Mouse (Mus musculus): ENCODE results near the gene Gde1. TPM values are rescaled to one million over a fixed set of nuclear protein-coding genes. Genes with fewer than 3 reads are reported as not detected.

Gene Gde1
- total RNA-seq, 2 experiments from 2014 or later = 276 to 281 TPM

DNA sequence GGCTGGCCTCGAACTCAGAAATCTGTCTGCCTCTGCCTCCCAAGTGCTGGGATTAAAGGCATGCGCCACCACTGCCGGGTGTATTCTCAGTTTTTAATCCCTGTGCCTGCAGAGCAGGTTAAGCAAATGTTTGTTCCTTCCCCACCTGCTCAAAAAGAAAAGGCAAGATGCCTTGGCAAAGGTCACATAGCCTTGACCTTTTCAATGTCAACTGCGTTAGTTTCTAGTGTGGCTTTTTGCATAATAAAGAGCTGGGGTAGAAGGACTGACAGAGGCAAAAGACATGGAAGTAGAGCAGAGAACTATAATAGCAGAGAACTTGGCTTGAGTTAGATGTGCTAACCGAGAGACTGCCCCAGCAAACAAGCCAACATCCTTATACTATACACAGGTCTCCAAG is 5.2 kb upstream of the Gde1 start:
- no peak for DNase-seq (ENCODE audit: extremely low spot score in 1 of 2, low spot score in 2 of 2)
- intact Hi-C loops (cut with DNase I) = no loop called here

DNA sequence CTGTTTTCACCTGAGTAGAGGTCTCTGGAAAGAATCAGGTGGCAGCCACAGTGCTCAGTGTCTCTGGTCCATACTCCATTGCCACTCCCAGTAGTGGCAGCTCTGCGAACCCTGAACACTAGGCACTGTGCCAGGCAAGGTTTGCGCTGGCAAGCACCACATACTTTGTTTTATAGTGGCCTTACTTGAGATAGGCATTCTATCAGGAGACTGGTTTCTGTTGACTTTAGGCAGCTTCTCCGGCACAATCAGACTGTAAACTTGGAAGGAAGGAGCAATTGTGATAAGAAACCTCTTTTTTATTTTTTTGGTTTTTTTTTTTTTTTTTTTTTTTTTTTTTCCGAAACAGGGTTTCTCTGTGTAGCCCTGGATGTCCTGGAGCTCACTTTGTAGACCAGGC is 2.4 kb upstream of the Gde1 start:
- DNase-seq (ENCODE audit: extremely low spot score in 1 of 2, low spot score in 2 of 2) = peak in 1 of 2 experiments; percentile 41
- intact Hi-C loops (cut with DNase I) = no loop called here

DNA sequence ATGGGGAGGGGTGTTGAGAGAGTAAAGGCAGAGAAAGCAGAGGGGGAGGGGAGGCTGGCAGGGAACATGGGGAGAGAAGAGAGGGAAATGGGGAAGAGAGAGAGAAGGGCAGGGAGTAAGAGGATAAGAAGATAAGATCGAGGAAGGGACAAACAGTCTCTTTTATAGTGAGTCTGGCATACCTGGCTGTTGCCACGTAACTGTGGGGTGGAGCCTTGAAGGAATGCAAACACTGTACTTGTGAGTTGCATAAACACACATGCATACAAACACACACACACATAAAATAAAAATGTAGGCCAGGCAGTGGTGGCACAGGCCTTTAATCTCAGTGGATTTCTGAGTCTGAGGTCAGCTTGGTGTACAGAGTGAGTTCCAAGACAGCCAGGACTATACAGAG is 1.6 kb upstream of the Gde1 start:
- intact Hi-C loops (cut with DNase I) = no loop called here
- DNase-seq (ENCODE audit: extremely low spot score in 1 of 2, low spot score in 2 of 2) = no peak

GRCm38 (mm10) chr7:118706488-118706887 is 910 bp upstream of the Gde1 start:
- intact Hi-C loops (cut with DNase I) = no loop called here
- DNase-seq (ENCODE audit: extremely low spot score in 1 of 2, low spot score in 2 of 2) = no peak

DNA sequence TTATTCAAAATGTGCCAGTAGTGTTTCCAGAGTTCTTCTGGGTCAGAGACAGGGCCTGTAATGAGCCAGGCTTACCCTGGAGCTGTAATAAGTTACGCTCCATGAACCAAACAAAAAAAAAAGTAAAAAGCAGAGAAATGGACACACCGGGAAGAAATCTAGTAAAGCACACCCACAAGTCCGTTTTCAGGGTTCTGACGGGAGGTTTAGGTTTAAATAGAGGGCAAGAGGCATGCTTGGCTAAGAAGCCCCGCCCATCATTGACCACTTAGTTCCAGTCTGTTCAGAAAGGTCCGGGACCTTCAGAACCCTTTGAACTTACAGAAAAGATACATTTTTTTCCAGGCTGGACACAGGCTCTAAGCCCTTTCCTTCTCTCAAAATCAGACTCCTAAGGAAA is 473 bp upstream of the Gde1 start:
- DNase-seq (ENCODE audit: extremely low spot score in 1 of 2, low spot score in 2 of 2) = no peak
- intact Hi-C loops (cut with DNase I) = no loop called here

- no peak for DNase-seq (ENCODE audit: extremely low spot score in 1 of 2, low spot score in 2 of 2)
- intact Hi-C loops (cut with DNase I) = no loop called here
Measured at GRCm38 (mm10) chr7:118704001-118704850, 1.4 kb downstream of the Gde1 start.

DNA sequence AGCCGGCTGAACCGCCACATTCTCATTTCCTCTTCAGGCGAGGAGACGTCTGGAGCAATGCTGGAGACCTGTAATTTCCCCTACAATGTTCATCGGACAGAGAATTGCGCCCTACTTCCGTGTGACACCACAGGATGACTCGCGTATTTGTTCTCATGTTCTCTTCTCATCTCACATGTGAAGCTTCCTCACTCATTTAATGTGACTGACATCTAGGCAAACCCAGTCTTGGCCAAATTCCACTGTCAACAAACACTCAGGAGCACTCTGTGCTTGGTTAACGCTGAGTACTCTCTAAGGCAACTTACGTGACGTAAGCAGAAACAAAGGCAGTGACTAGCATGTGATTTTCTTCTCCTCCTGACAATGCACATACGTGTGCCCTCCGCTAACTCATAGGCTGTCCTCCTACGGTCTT is 2.4 kb downstream of the Gde1 start:
- intact Hi-C loops (cut with DNase I) = no loop called here
- no peak for DNase-seq (ENCODE audit: extremely low spot score in 1 of 2, low spot score in 2 of 2)

DNA sequence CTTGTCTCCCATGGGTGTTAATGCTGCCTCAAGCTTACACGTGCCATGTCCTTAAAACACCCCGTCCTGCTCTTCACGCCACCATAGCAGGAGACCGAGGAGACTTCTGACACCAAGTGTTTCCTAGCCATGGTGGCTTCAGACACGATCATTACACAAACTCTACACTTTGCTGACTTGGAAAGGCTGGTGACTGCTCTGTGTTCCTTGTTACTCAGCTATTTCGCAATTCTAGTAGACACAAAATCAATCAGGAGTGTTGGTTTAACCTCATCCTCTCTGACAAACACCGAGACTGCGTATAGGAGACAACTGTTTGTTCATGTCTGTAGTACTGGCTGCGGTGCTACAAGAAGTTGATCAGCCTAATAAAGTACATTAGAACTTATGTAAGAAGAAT is 6.7 kb downstream of the Gde1 start:
- DNase-seq (ENCODE audit: extremely low spot score in 1 of 2, low spot score in 2 of 2) = no peak
- intact Hi-C loops (cut with DNase I) = no loop called here

DNA sequence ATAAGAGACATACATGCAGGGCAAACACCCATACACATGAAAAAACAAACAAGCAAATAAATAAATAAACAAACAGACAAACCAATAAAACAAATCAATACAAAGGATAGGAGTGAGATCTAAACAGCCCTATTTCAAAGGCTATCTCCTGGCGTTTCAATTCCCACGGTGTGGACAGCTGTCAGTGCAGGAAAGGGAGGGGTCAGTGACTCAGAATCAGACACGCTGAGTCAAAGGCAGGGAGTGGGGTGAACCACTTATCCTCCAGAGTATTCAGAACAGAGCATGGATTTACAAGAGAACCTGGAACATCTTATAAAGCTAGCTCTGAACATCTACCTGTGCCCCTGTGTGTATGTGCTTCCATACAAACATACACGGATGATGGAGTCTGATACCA is 8.4 kb downstream of the Gde1 start:
- no peak for DNase-seq (ENCODE audit: extremely low spot score in 1 of 2, low spot score in 2 of 2)
- intact Hi-C loops (cut with DNase I) = no loop called here

DNA sequence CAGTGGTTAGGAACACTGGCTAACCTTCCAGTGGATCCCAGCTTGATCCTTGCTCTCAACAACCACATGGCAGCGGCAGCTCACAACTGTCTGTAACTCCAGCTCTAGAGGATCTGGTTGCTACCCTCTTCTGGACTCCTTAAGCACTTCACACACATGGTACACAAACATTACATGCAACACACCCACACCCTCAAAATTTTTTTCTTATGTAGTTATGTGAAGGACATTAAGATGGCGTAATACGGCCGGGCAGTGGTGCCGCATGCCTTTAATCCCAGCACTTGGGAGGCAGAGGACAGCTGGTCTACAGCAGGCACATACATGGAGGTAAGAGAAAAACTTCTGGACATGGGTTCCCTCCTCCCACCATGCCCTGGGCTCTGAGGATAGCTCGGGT is 9.4 kb downstream of the Gde1 start:
- DNase-seq (ENCODE audit: extremely low spot score in 1 of 2, low spot score in 2 of 2) = no peak
- intact Hi-C loops (cut with DNase I) = no loop called here

DNA sequence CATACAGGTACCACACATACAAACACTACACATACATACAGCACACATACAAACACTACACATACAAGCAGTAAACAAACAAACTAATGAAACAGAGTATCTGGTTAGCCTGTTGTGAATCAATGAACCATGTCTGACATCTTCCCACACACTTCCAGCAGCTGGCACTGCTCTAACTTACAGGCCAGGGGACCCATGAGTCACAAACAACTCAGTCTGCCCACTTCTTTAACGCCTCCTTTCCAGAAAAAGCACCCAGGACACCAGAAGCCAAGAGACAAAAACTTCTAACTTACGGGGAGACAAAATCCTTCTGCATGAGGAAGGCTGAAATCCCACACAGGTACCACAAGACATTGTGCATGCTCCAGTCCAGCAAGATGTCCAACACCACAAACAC is 14.3 kb downstream of the Gde1 start:
- intact Hi-C loops (cut with DNase I) = loop anchor here (2.0 kb wide), 1 partner anchor 386 kb away; no protein-coding TSS in a partner anchor
- no peak for DNase-seq (ENCODE audit: extremely low spot score in 1 of 2, low spot score in 2 of 2)

DNA sequence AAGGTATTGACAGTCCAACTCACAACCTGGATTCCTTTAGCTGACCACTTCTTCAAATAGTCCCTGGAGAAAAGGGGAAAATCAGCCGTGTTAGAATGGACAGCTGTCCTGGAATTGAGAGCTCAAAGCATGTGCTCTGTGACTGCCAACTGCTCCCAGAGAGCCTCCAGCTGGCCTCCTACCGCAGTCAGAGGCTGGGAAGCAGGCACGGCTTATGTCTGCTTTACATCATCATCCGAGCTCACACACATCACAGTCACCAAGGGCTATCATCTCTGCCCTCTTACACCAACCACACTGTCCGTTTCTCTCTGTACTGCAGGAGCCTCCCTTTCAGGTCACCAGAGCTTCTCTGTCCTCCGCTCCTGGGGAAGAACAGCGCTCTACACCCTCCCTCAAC is 16.5 kb downstream of the Gde1 start:
- intact Hi-C loops (cut with DNase I) = loop anchor here (5.0 kb wide), 1 partner anchor 242 kb away; the partner anchor contains the start of gene Syt17
- DNase-seq (ENCODE audit: extremely low spot score in 1 of 2, low spot score in 2 of 2) = no peak

GRCm38 (mm10) chr7:118688199-118688598 is 17.4 kb downstream of the Gde1 start:
- DNase-seq (ENCODE audit: extremely low spot score in 1 of 2, low spot score in 2 of 2) = peak; percentile 85
- intact Hi-C loops (cut with DNase I) = loop anchor here (1.0 to 5.0 kb wide), 2 partner anchors 93 to 241 kb away; partner anchors contain the start of gene Syt17

DNA sequence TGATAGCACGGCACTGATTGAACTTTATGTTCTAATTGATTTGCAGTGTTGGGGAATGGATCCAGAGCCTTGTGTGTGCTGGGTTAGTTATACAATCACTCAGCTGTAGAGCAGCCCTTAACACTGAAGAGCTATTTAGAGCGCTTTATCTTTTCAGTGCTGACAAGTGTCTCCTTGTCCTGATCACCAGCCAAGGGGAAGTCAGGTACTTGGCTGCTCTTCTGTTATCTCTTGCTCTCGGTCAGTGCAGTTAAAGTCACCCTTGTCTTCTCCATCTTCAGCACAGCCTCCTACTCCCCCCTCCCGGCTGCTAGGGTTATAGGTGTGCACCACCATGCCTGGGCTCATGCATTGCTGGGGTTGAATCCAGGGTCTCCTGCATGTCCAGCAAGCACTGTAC is 28.8 kb downstream of the Gde1 start:
- intact Hi-C loops (cut with DNase I) = no loop called here
- no peak for DNase-seq (ENCODE audit: extremely low spot score in 1 of 2, low spot score in 2 of 2)

- no peak for DNase-seq (ENCODE audit: extremely low spot score in 1 of 2, low spot score in 2 of 2)
- intact Hi-C loops (cut with DNase I) = no loop called here
Measured at GRCm38 (mm10) chr7:118670142-118670541, 35.4 kb downstream of the Gde1 start.

GRCm38 (mm10) chr7:118667773-118668172 is 37.8 kb downstream of the Gde1 start:
- intact Hi-C loops (cut with DNase I) = no loop called here
- DNase-seq (ENCODE audit: extremely low spot score in 1 of 2, low spot score in 2 of 2) = no peak

DNA sequence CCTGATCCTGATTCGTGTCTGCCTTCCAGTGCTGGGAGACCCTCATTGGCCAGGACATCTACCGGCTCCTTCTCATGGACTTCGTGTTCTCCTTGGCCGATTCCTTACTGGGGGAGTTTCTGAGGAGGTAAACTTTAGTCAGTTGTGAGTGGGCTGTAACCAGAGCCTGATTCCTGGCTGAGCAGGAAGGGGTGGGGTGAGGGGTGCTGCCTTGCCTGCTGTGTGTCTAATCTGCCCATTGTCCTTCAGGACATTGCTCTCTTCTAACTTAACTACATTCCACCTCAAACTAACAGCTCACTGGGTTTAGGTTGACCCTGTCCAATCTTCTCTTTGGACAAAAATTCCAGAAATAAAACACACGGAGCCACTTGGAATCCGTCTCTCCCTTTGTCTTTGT is 48.8 kb downstream of the Gde1 start:
- no peak for DNase-seq (ENCODE audit: extremely low spot score in 1 of 2, low spot score in 2 of 2)
- intact Hi-C loops (cut with DNase I) = no loop called here

DNA sequence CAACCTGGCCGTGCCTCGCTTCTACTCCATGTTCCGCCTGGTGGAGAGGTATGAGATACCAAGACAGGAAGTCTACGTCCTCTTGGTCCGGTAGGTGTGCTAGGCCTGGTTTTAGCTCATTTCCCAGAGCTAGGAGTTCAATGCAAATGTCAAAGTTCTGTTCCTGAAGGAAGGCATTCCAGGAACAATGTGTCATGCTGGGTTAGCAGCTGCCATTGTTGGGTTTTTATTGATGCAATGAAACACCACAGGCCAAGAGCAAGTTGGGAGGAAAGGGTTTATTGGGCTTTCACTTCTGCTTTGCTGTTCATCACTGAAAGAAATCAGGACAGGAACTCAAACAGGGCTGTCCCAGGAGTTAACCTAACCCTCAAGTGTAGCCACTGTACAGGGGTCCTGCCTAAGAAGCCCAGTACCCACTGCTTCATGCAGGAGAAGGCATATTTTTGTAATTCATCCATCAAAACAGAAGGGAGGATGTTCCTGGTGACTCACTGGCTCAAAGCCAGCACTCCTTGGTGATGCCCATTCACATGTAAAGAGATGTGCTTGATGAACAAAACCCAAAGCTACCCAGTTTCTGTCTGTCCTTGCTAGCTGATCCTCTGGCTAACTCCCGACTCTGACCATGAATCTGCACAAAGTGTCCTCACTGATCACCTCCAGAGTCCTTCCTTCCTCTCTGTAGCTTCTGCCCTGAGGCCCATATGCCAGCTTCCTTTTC is 52.8 kb downstream of the Gde1 start:
- intact Hi-C loops (cut with DNase I) = no loop called here
- DNase-seq (ENCODE audit: extremely low spot score in 1 of 2, low spot score in 2 of 2) = peak in 1 of 2 experiments; percentile 28

DNA sequence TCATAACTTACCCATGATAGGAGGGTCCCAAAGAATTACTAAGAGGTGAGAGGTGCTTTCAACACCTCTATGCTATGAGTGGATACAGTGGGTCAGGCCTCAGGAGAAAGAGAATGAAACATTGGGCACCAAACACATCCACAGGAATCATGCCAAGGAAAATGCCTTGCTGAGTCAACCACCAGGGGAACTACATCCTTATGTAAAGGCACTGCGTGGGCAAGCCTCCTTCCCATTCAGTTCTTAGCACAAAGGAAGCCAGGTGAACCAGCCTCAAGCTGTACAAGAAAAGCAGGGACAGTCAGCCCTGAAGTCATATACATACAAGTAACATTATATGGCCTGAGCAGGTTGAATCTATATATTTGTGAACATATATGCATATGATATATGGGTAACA is 54.7 kb downstream of the Gde1 start:
- intact Hi-C loops (cut with DNase I) = no loop called here
- no peak for DNase-seq (ENCODE audit: extremely low spot score in 1 of 2, low spot score in 2 of 2)

- intact Hi-C loops (cut with DNase I) = no loop called here
- DNase-seq (ENCODE audit: extremely low spot score in 1 of 2, low spot score in 2 of 2) = no peak
Measured at GRCm38 (mm10) chr7:118650119-118650518, 55.5 kb downstream of the Gde1 start.

Data from left cerebral cortex, postnatal 10 days (tissue).